Mouse (Mus musculus): ENCODE data around the gene Lax1.

- no peak for TF ChIP-seq GATA1 (IDR thresholded peaks at IDR 0.05; ENCODE audit: low read length)
- no peak for TF ChIP-seq TAL1 (IDR thresholded peaks at IDR 0.05; ENCODE audit: low read length)
Measured at GRCm38 (mm10) chr1:133709292-133709691, 19.4 kb upstream of the Lax1 start.
